Mouse (Mus musculus): ENCODE data around the gene F2rl1. TPM values are rescaled to one million over a fixed set of nuclear protein-coding genes. Genes with fewer than 3 reads are reported as not detected.

F2rl1 gene
- total and polyA plus RNA-seq, 3 experiments: 0.06 TPM; not detected in 2

GRCm38 (mm10) chr13:95553885-95554492, 29.0 kb upstream of the F2rl1 start:
- TF ChIP-seq RAD21 (IDR thresholded peaks at IDR 0.05; ENCODE audit: low read depth, low read length): no peak
- TF ChIP-seq GABPA (IDR thresholded peaks at IDR 0.05; ENCODE audit: low read depth, low read length): no peak
- no peak for TF ChIP-seq ZNF384 (IDR thresholded peaks at IDR 0.05; ENCODE audit: low read depth, low read length)
- TF ChIP-seq ZMIZ1 (IDR thresholded peaks at IDR 0.05; ENCODE audit: low read depth, low read length): no peak
- TF ChIP-seq CTCF (IDR thresholded peaks at IDR 0.05 in 2 of 3, conservative IDR thresholded peaks at IDR 0.05 in 1 of 3; ENCODE audit: control insufficient read depth in 1 of 3, insufficient read depth in 1 of 3, low read depth in 2 of 3, low read length in 3 of 3, poor library complexity in 1 of 3, severe bottlenecking in 1 of 3): no peak
- no peak for TF ChIP-seq MYC (IDR thresholded peaks at IDR 0.05; ENCODE audit: low read depth, low read length)
- TF ChIP-seq ELF1 (IDR thresholded peaks at IDR 0.05; ENCODE audit: low read depth, low read length): no peak
- TF ChIP-seq NELFE (IDR thresholded peaks at IDR 0.05; ENCODE audit: low read depth, low read length): no peak
- no peak for TF ChIP-seq CHD2 (IDR thresholded peaks at IDR 0.05; ENCODE audit: low read length)
- no peak for TF ChIP-seq MAFK (IDR thresholded peaks at IDR 0.05; ENCODE audit: borderline replicate concordance, low read depth, low read length)
- TF ChIP-seq MAZ (IDR thresholded peaks at IDR 0.05; ENCODE audit: low read depth, low read length): no peak
- TF ChIP-seq ZC3H11A (IDR thresholded peaks at IDR 0.05; ENCODE audit: low read depth, low read length): no peak
- no peak for TF ChIP-seq JUND (IDR thresholded peaks at IDR 0.05; ENCODE audit: low read depth, low read length)
- TF ChIP-seq HCFC1 (IDR thresholded peaks at IDR 0.05; ENCODE audit: low read depth, low read length): no peak
- Histone ChIP-seq H3K4me1 (ENCODE audit: control insufficient read depth in 1 of 2, insufficient read depth in 2 of 2, low read length in 2 of 2) (no peaks in the 10 kb centered on the region), H3K9ac (ENCODE audit: control insufficient read depth, low read depth, low read length, poor library complexity, severe bottlenecking) (no peak overlapping the region), H3K4me3 (ENCODE audit: control insufficient read depth in 1 of 2, insufficient read depth in 1 of 2, low read depth in 2 of 2, low read length in 2 of 2) (no peak overlapping the region), H3K27ac (ENCODE audit: control insufficient read depth, low read depth, low read length) (no peak overlapping the region), H3K36me3 (ENCODE audit: control insufficient read depth in 1 of 2, insufficient read depth in 2 of 2, low read length in 2 of 2) (no peaks in the 10 kb centered on the region), H3K79me2 (ENCODE audit: control insufficient read depth, insufficient read depth, low read length, poor library complexity) (no peaks in the 10 kb centered on the region), H3K9me3 (replicated peaks; ENCODE audit: insufficient read depth, low read length) (no peaks in the 10 kb centered on the region), H3K27me3 (ENCODE audit: control insufficient read depth in 1 of 2, insufficient read depth in 2 of 2, low read length in 2 of 2) (0 out of 4 replicates have a peak, but pooled peaks cover 0 to 3% of the 10 kb centered on the region in 2 experiments)
- DNase-seq (ENCODE audit: low read depth, low spot score): no peak

GRCm38 (mm10) chr13:95550636-95551370, 25.8 kb upstream of the F2rl1 start:
- Histone ChIP-seq H3K79me2 (ENCODE audit: control insufficient read depth, insufficient read depth, low read length, poor library complexity) (no peaks in the 10 kb centered on the region), H3K36me3 (ENCODE audit: control insufficient read depth in 1 of 2, insufficient read depth in 2 of 2, low read length in 2 of 2) (no peaks in the 10 kb centered on the region), H3K27ac (ENCODE audit: control insufficient read depth, low read depth, low read length) (no peak overlapping the region), H3K9me3 (replicated peaks; ENCODE audit: insufficient read depth, low read length) (no peaks in the 10 kb centered on the region), H3K9ac (ENCODE audit: control insufficient read depth, low read depth, low read length, poor library complexity, severe bottlenecking) (no peak overlapping the region), H3K4me1 (ENCODE audit: control insufficient read depth in 1 of 2, insufficient read depth in 2 of 2, low read length in 2 of 2) (no peaks in the 10 kb centered on the region), H3K4me3 (ENCODE audit: control insufficient read depth in 1 of 2, insufficient read depth in 1 of 2, low read depth in 2 of 2, low read length in 2 of 2) (no peak overlapping the region), H3K27me3 (ENCODE audit: control insufficient read depth in 1 of 2, insufficient read depth in 2 of 2, low read length in 2 of 2) (peaks cover 0 to 5% of the 10 kb centered on the region in 2 experiments; a peak in 1 of 4 replicates)
- DNase-seq (ENCODE audit: low read depth, low spot score): no peak
- TF ChIP-seq ETS1 (IDR thresholded peaks at IDR 0.05; ENCODE audit: low read depth, low read length) (no peak), POLR2AphosphoS2 (IDR thresholded peaks at IDR 0.05; ENCODE audit: low read length) (no peak), POLR2AphosphoS5 (IDR thresholded peaks at IDR 0.05; ENCODE audit: borderline replicate concordance, low read depth, low read length) (no peak), MYC (IDR thresholded peaks at IDR 0.05; ENCODE audit: low read depth, low read length) (no peak), MAFK (IDR thresholded peaks at IDR 0.05; ENCODE audit: borderline replicate concordance, low read depth, low read length) (no peak), TCF12 (IDR thresholded peaks at IDR 0.05; ENCODE audit: low read depth, low read length) (no peak), MEF2A (IDR thresholded peaks at IDR 0.05; ENCODE audit: extremely low read depth, insufficient replicate concordance, low read depth, low read length, poor library complexity, severe bottlenecking) (no peak), MAZ (IDR thresholded peaks at IDR 0.05; ENCODE audit: low read depth, low read length) (no peak), CHD2 (IDR thresholded peaks at IDR 0.05; ENCODE audit: low read length) (no peak), MAX (IDR thresholded peaks at IDR 0.05; ENCODE audit: low read length) (no peak), HCFC1 (IDR thresholded peaks at IDR 0.05; ENCODE audit: low read depth, low read length) (no peak), JUND (IDR thresholded peaks at IDR 0.05; ENCODE audit: low read depth, low read length) (no peak)

Data from MEL (cell line).